Mouse (Mus musculus): ENCODE data around the gene Cmc1. TPM values are rescaled to one million over a fixed set of nuclear protein-coding genes. Genes with fewer than 3 reads are reported as not detected.

The Cmc1 gene
- polyA plus RNA-seq, 1 experiment from 2014 or later: 54.2 TPM

- Histone ChIP-seq H3K36me3 (ENCODE audit: control insufficient read depth, insufficient read depth, low read length) (peaks cover 7% of the 10 kb centered on the region; the same call in 1 of the 2 replicates), H3K9ac (replicated peaks; ENCODE audit: low read depth, low read length) (no peak overlapping the region), H3K4me1 (ENCODE audit: control insufficient read depth, insufficient read depth, low read length) (no peaks in the 10 kb centered on the region), H3K27me3 (ENCODE audit: control insufficient read depth, insufficient read depth, low read length) (no peaks in the 10 kb centered on the region), H3K9me3 (ENCODE audit: control insufficient read depth, low read depth, low read length) (no peaks in the 10 kb centered on the region), H3K27ac (ENCODE audit: low read length) (no peak overlapping the region), H3K4me2 (replicated peaks; ENCODE audit: low read depth, low read length) (no peak overlapping the region), H3K4me3 (ENCODE audit: low read depth, low read length) (no peak overlapping the region)
- no peak for ATAC-seq (ENCODE audit: insufficient number of reproducible peaks, insufficient read depth, low FRiP score, low read depth)
- 94% methylated on average over 6 of the region's 6 CpGs for WGBS
Observed at GRCm38 (mm10) chr9:118070442-118070841, 79.5 kb downstream of the Cmc1 start.

GRCm38 (mm10) chr9:118059101-118059500 lies 90.9 kb downstream of the Cmc1 start:
- no peaks in the 10 kb centered on the region for H3K27me3 ChIP-seq (ENCODE audit: control insufficient read depth, insufficient read depth, low read length)
- peaks cover 38% of the 10 kb centered on the region for H3K36me3 ChIP-seq (ENCODE audit: control insufficient read depth, insufficient read depth, low read length)
- no peak for ATAC-seq (ENCODE audit: insufficient number of reproducible peaks, insufficient read depth, low FRiP score, low read depth)
- no peak overlapping the region for H3K9ac ChIP-seq (replicated peaks; ENCODE audit: low read depth, low read length)
- 84% methylated on average over 3 of the region's 3 CpGs for WGBS
- no peaks in the 10 kb centered on the region for H3K9me3 ChIP-seq (ENCODE audit: control insufficient read depth, low read depth, low read length)
- H3K4me2 ChIP-seq (replicated peaks; ENCODE audit: low read depth, low read length): no peak overlapping the region
- no peaks in the 10 kb centered on the region for H3K4me1 ChIP-seq (ENCODE audit: control insufficient read depth, insufficient read depth, low read length)
- H3K4me3 ChIP-seq (ENCODE audit: low read depth, low read length): no peak overlapping the region
- H3K27ac ChIP-seq (ENCODE audit: low read length): no peak overlapping the region

GRCm38 (mm10) chr9:118053286-118053685 lies 96.7 kb downstream of the Cmc1 start:
- H3K27me3 ChIP-seq (ENCODE audit: control insufficient read depth, insufficient read depth, low read length): no peaks in the 10 kb centered on the region
- no peaks in the 10 kb centered on the region for H3K4me1 ChIP-seq (ENCODE audit: control insufficient read depth, insufficient read depth, low read length)
- peaks cover 49% of the 10 kb centered on the region for H3K36me3 ChIP-seq (ENCODE audit: control insufficient read depth, insufficient read depth, low read length)
- ATAC-seq (ENCODE audit: insufficient number of reproducible peaks, insufficient read depth, low FRiP score, low read depth): no peak
- no peaks in the 10 kb centered on the region for H3K9me3 ChIP-seq (ENCODE audit: control insufficient read depth, low read depth, low read length)
- H3K9ac ChIP-seq (replicated peaks; ENCODE audit: low read depth, low read length): no peak overlapping the region
- WGBS: 38% methylated on average over 1 of the region's 1 CpGs
- H3K27ac ChIP-seq (ENCODE audit: low read length): no peak overlapping the region
- no peak overlapping the region for H3K4me2 ChIP-seq (replicated peaks; ENCODE audit: low read depth, low read length)
- H3K4me3 ChIP-seq (ENCODE audit: low read depth, low read length): no peak overlapping the region

GRCm38 (mm10) chr9:118045011-118045533 lies 104.9 kb downstream of the Cmc1 start:
- peaks cover 11% of the 10 kb centered on the region; the same call in 1 of the 2 replicates for H3K4me1 ChIP-seq (ENCODE audit: control insufficient read depth, insufficient read depth, low read length)
- no peak overlapping the region for H3K9ac ChIP-seq (replicated peaks; ENCODE audit: low read depth, low read length)
- no peak for ATAC-seq (ENCODE audit: insufficient number of reproducible peaks, insufficient read depth, low FRiP score, low read depth)
- H3K4me2 ChIP-seq (replicated peaks; ENCODE audit: low read depth, low read length): no peak overlapping the region
- no peaks in the 10 kb centered on the region for H3K9me3 ChIP-seq (ENCODE audit: control insufficient read depth, low read depth, low read length)
- WGBS: 67% methylated on average over 1 of the region's 1 CpGs
- no peak overlapping the region for H3K4me3 ChIP-seq (ENCODE audit: low read depth, low read length)
- no peak overlapping the region for H3K27ac ChIP-seq (ENCODE audit: low read length)
- H3K36me3 ChIP-seq (ENCODE audit: control insufficient read depth, insufficient read depth, low read length): peaks cover 8% of the 10 kb centered on the region
- H3K27me3 ChIP-seq (ENCODE audit: control insufficient read depth, insufficient read depth, low read length): no peaks in the 10 kb centered on the region

- Histone ChIP-seq H3K27me3 (ENCODE audit: control insufficient read depth, insufficient read depth, low read length) (no peaks in the 10 kb centered on the region), H3K9ac (replicated peaks; ENCODE audit: low read depth, low read length) (no peak overlapping the region), H3K4me1 (ENCODE audit: control insufficient read depth, insufficient read depth, low read length) (peaks cover 11% of the 10 kb centered on the region; the same call in 1 of the 2 replicates), H3K4me3 (ENCODE audit: low read depth, low read length) (no peak overlapping the region), H3K36me3 (ENCODE audit: control insufficient read depth, insufficient read depth, low read length) (peaks cover 4% of the 10 kb centered on the region), H3K27ac (ENCODE audit: low read length) (no peak overlapping the region), H3K4me2 (replicated peaks; ENCODE audit: low read depth, low read length) (no peak overlapping the region), H3K9me3 (ENCODE audit: control insufficient read depth, low read depth, low read length) (no peaks in the 10 kb centered on the region)
- 91% methylated on average over 3 of the region's 3 CpGs for WGBS
- ATAC-seq (ENCODE audit: insufficient number of reproducible peaks, insufficient read depth, low FRiP score, low read depth): no peak
Observed at GRCm38 (mm10) chr9:118043581-118043980, 106.4 kb downstream of the Cmc1 start.

GRCm38 (mm10) chr9:118042738-118043137 lies 107.2 kb downstream of the Cmc1 start:
- peaks cover 11% of the 10 kb centered on the region; the same call in 1 of the 2 replicates for H3K4me1 ChIP-seq (ENCODE audit: control insufficient read depth, insufficient read depth, low read length)
- H3K9me3 ChIP-seq (ENCODE audit: control insufficient read depth, low read depth, low read length): no peaks in the 10 kb centered on the region
- H3K4me3 ChIP-seq (ENCODE audit: low read depth, low read length): no peak overlapping the region
- no peaks in the 10 kb centered on the region; the same call in none of the 2 replicates for H3K36me3 ChIP-seq (ENCODE audit: control insufficient read depth, insufficient read depth, low read length)
- no peak overlapping the region for H3K4me2 ChIP-seq (replicated peaks; ENCODE audit: low read depth, low read length)
- ATAC-seq (ENCODE audit: insufficient number of reproducible peaks, insufficient read depth, low FRiP score, low read depth): no peak
- no peak overlapping the region for H3K9ac ChIP-seq (replicated peaks; ENCODE audit: low read depth, low read length)
- H3K27ac ChIP-seq (ENCODE audit: low read length): no peak overlapping the region
- H3K27me3 ChIP-seq (ENCODE audit: control insufficient read depth, insufficient read depth, low read length): no peaks in the 10 kb centered on the region
- WGBS: 81% methylated on average over 4 of the region's 4 CpGs

- ATAC-seq (ENCODE audit: insufficient number of reproducible peaks, insufficient read depth, low FRiP score, low read depth): no peak
- 15% methylated on average over 5 of the region's 5 CpGs for WGBS
- Histone ChIP-seq H3K27me3 (ENCODE audit: control insufficient read depth, insufficient read depth, low read length) (no peaks in the 10 kb centered on the region), H3K4me3 (ENCODE audit: low read depth, low read length) (peak overlapping the region; percentile 90), H3K4me2 (replicated peaks; ENCODE audit: low read depth, low read length) (peak overlapping the region; percentile 52), H3K9me3 (ENCODE audit: control insufficient read depth, low read depth, low read length) (no peaks in the 10 kb centered on the region), H3K9ac (replicated peaks; ENCODE audit: low read depth, low read length) (peak overlapping the region; percentile 85), H3K4me1 (ENCODE audit: control insufficient read depth, insufficient read depth, low read length) (peaks cover 11% of the 10 kb centered on the region; the same call in 1 of the 2 replicates), H3K36me3 (ENCODE audit: control insufficient read depth, insufficient read depth, low read length) (no peaks in the 10 kb centered on the region; the same call in none of the 2 replicates), H3K27ac (ENCODE audit: low read length) (no peak overlapping the region)
Observed at GRCm38 (mm10) chr9:118041646-118042045, 108.3 kb downstream of the Cmc1 start.

- Histone ChIP-seq H3K36me3 (ENCODE audit: control insufficient read depth, insufficient read depth, low read length) (no peaks in the 10 kb centered on the region; the same call in none of the 2 replicates), H3K4me2 (replicated peaks; ENCODE audit: low read depth, low read length) (peak overlapping the region; percentile 52), H3K27me3 (ENCODE audit: control insufficient read depth, insufficient read depth, low read length) (no peaks in the 10 kb centered on the region), H3K4me1 (ENCODE audit: control insufficient read depth, insufficient read depth, low read length) (peaks cover 11% of the 10 kb centered on the region; the same call in 1 of the 2 replicates), H3K9ac (replicated peaks; ENCODE audit: low read depth, low read length) (peak overlapping the region; percentile 85), H3K9me3 (ENCODE audit: control insufficient read depth, low read depth, low read length) (no peaks in the 10 kb centered on the region), H3K4me3 (ENCODE audit: low read depth, low read length) (peak overlapping the region; percentile 90), H3K27ac (ENCODE audit: low read length) (peak overlapping the region; percentile 92)
- WGBS: under 1% methylated on average over 21 of the region's 21 CpGs
- ATAC-seq (ENCODE audit: insufficient number of reproducible peaks, insufficient read depth, low FRiP score, low read depth): no peak
Observed at GRCm38 (mm10) chr9:118041022-118041400, 109.0 kb downstream of the Cmc1 start.

All from stomach, embryonic 14.5 days (tissue).